Mouse (Mus musculus) Patski (cell line): ENCODE measurements around the gene Crtc1. TPM values are rescaled to one million over a fixed set of nuclear protein-coding genes. Genes with fewer than 3 reads are reported as not detected.

Source experiments
- ATAC-seq: fragments of 100-300 bp; one replicate; pipeline ENCODE4 v1.8.0; 2021
- CTCF ChIA-PET: fragments of 350-600 bp; sonication (Branson Sonifier 250); formaldehyde crosslinking; loops from one replicate; lab custom pipeline; 2022; ENCODE audit warnings: inconsistent platforms; lab: Charles Lee
- POLR2A ChIA-PET: fragments of 350-600 bp; sonication (Branson Sonifier 250); formaldehyde crosslinking; loops from one replicate; lab custom pipeline; 2022; ENCODE audit warnings: antibody characterized with exemption, inconsistent platforms; lab: Charles Lee
- DNase-seq: peaks from one replicate; pipeline ENCODE4 v3.0.0-alpha.2; 2011; ENCODE audit warnings: low read depth, low spot score
- H3K27me3 ChIP-seq: fragments of 371-371 bp; one replicate; pipeline ENCODE4 v1.5.1; 2021
- CTCF ChIP-seq: fragments of 100-300 bp; IDR thresholded peaks from one replicate; pipeline ENCODE4 v1.5.1; 2021
- in situ Hi-C: fragments of 300-500 bp; cut with MboI; formaldehyde crosslinking; loops from 3 replicates; pipeline ENCODE4 v1.11.1; 2018; ENCODE audit warnings: low pct_unique_long_range_greater_than_20kb, mixed read lengths
- polyA plus RNA-seq: library from polyadenylated mRNA; unstranded; gene quantifications from one replicate; pipeline ENCODE4 v1.2.3, GENCODE M21; 2021

The Crtc1 gene
- polyA plus RNA-seq, 1 experiment from 2014 or later: 12.0 TPM

DNA sequence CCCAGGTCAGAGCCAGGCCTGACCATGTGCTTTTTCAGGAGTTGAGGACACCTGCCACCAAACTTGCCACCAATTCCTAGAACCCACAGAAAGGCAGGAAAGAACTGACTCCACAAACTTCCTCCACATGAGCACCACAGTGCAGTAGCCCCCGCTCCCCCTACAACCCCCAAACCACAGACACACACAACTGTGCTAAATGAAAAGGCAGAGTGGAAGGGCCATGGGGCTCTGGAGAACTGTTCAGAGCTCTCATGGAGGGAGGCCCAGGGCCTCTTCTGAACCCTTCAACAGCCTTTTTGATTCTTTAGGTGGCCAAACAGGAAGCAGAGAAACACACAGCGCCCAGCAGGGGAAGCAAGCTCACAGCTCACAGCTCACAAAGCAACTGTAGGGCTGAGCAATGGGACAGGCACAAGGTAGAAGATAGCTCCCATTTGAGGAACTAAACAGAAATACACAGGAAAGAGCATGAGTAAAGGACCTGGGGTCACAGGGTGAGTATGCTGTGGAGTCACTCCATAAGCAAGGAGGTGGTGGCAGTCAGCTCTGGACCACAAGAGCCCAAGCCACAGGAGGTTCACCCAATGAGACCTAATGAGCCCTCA is 13.0 kb downstream of the Crtc1 start:
- H3K27me3 ChIP-seq: no peaks in the 10 kb centered on the region
- DNase-seq (no peak), ATAC-seq (no peak)
- no peak for TF ChIP-seq CTCF
- CTCF ChIA-PET: interaction anchor here (1.0 to 1.4 kb wide), 3 partner anchors 9 to 77 kb away, joined by 3 read pairs; no protein-coding TSS in a partner anchor
- in situ Hi-C loops: no loop called here
- POLR2A ChIA-PET: interaction anchor here (0.6 kb wide), 1 partner anchor 22 kb away, joined by 5 read pairs; no protein-coding TSS in a partner anchor

DNA sequence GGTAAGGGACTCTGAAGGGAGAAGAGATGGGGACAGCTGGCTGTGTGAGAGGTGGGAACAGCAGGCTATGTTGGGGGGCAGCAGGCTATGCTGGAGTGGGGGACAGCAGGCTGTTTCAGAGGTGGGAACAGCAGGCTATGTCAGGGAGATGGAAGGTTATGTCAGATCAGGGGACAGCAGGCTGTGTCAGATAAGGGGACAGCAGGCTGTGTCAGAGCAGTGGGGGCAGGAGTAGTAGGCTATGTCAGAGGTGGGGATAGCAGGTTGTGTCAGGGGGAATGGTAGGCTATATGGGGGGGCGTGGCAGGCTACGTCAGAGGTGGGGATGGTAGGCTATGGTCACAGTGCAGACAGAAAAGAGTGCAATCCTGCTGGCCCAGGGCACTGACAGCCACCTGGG is 16.7 kb downstream of the Crtc1 start:
- DNase-seq: no peak
- ChIA-PET CTCF (interaction anchor here (0.7 kb wide), 1 partner anchor 75 kb away, joined by 3 read pairs; no protein-coding TSS in a partner anchor), POLR2A (no interaction called here)
- no peaks in the 10 kb centered on the region for H3K27me3 ChIP-seq
- no peak for ATAC-seq
- TF ChIP-seq CTCF: no peak
- in situ Hi-C loops: no loop called here

- CTCF ChIA-PET: no interaction called here
- ATAC-seq: no peak
- no peaks in the 10 kb centered on the region for H3K27me3 ChIP-seq
- DNase-seq: no peak
- POLR2A ChIA-PET: interaction anchor here (0.9 kb wide), 1 partner anchor 10 kb away, joined by 3 read pairs; no protein-coding TSS in a partner anchor
- no peak for TF ChIP-seq CTCF
- in situ Hi-C loops: no loop called here
Measured at GRCm38 (mm10) chr8:70421349-70422104, 17.9 kb downstream of the Crtc1 start.

DNA sequence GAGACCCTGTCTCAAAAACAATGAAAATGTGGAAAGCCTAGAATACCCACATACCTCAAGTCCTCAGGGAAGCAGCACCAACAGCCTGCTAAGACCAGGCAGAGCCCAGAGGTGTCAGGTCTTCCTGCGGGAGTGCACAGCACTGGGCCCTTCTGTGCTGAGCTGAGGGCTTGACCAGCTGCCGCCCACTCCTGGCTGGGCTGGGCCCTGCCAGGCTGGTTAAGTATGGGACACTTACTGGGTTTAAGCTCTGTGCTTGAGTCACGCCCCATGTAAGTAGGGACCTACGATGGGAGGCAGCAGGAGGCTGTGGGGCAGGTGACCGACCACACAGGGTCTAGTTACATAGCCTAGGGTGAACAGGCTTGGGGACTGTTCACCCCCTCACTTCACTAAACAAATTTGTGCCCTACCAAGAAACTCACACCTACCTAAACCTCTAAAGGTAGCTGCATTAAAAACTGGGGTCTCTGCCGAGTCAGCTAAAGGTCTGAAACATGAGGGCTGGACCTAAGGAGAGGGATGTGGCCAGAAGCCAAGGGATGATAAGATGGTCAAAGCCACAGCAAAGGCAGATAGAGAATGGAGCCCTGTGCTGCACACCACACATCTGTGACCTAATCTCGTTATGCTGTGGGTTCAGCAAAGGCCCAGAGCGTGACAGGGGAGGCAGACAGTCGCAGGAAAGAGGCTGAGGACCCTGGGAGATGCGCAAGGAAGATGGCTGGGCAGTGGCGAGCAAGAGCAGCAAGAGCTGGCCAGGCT is 19.3 kb downstream of the Crtc1 start:
- in situ Hi-C loops: no loop called here
- CTCF ChIA-PET: interaction anchor here (0.9 to 1.5 kb wide), 3 partner anchors 16 to 85 kb away, joined by 3 to 4 read pairs (median 3); no protein-coding TSS in a partner anchor
- DNase-seq (no peak), ATAC-seq (no peak)
- TF ChIP-seq CTCF: no peak
- H3K27me3 ChIP-seq: no peaks in the 10 kb centered on the region
- POLR2A ChIA-PET: no interaction called here

- DNase-seq (no peak), ATAC-seq (no peak)
- in situ Hi-C loops: no loop called here
- no peak for TF ChIP-seq CTCF
- POLR2A ChIA-PET: interaction anchor here (0.6 kb wide), 1 partner anchor 68 kb away, joined by 3 read pairs; no protein-coding TSS in a partner anchor
- no peaks in the 10 kb centered on the region for H3K27me3 ChIP-seq
- CTCF ChIA-PET: interaction anchor here (0.7 to 1.5 kb wide), 3 partner anchors 15 to 85 kb away, joined by 3 read pairs; no protein-coding TSS in a partner anchor
Measured at GRCm38 (mm10) chr8:70418954-70419353, 20.4 kb downstream of the Crtc1 start.

DNA sequence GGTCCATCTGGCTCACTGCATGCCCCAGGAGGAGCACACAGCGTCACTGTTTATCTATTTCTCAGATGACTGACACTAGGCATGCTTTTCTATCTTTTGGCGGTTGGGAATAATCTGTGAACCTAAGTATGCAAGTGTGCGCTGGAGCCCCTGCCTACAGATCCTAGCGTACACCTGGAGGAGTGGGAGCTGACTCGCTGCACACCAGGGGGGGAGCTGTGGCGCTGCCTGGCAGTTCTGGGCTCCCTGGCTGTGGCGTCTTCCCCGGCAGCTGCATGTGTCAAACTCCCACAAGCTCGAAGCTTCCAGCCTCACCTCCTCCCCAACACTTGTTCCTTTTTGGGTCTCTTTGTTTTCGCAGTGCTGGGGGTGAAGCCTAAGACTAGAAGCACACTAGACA is 21.5 kb downstream of the Crtc1 start:
- CTCF ChIA-PET: no interaction called here

DNA sequence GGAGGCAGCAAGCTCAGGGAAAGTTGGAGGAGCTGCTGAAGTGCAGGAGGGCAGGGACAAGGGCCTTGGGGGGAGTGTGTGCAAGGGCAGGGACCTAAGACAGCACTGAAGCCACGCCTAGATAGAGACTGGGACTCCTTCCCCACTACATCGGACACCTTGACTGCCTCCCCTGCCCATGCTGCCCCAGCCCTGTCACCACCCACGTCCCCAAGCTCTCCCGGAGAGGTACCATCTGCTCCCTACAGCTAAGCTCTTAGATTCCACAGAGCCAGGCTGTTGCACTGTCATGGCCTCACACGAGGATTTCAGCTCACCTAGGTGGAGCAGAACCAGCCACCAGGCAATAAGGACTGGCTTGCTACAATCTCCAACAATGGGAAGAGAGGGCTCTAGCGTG is 22.4 kb downstream of the Crtc1 start:
- in situ Hi-C loops: no loop called here
- DNase-seq: no peak
- ChIA-PET POLR2A (interaction anchor here (0.6 to 1.1 kb wide), 2 partner anchors 10 to 133 kb away, joined by 3 to 6 read pairs; no protein-coding TSS in a partner anchor), CTCF (interaction anchor here (1.0 to 2.0 kb wide), 2 partner anchors 10 to 87 kb away, joined by 3 to 18 read pairs; no protein-coding TSS in a partner anchor)
- H3K27me3 ChIP-seq: no peaks in the 10 kb centered on the region
- TF ChIP-seq CTCF: no peak
- no peak for ATAC-seq

More for the DNA sequence above, 21.5 kb downstream of the Crtc1 start:
- ATAC-seq (no peak), DNase-seq (no peak)
- POLR2A ChIA-PET: no interaction called here
- in situ Hi-C loops: no loop called here
- TF ChIP-seq CTCF: no peak
- no peaks in the 10 kb centered on the region for H3K27me3 ChIP-seq

DNA sequence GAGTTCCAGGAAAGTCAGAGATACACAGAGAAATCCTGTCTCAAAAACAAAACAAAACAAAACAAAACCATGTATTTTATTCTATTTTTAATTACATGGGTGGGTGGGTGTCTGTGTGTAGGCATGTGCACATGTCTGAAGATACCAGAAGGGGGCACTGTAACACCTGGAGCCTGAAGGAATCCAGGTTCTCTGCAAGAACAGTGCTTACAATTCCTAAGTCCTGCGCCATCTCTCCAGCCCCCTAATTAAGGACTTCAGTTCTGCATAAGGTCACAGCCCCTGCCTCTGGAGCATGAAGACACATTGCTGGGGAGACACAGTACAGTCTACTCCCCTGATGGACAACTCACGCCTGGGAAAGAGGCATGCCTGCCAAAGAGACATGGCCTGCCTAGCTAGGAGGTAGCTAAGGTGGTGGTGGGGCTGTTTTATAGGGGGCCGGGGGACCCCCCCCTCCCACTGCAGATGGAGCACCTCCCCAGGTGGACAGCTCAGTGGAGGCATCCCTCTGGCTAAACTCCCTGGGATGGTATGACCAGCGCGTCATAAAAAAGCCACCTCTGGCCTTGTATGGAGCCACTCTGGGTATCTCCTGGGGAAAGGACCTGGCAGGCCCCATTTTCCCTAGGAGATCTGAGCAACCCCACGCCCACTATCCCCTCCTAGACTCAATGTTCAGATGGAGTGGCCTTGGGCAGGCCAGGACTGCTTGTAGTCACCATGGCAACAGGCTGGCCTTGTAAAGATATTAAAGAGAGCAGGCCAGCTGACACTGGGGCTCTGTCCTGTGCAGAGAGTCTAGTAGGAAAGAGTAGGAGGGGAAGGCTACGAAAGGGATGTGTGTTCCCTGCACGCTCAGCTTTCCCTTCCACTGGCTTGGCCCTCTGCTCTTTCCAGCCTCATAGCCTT is 23.6 kb downstream of the Crtc1 start:
- DNase-seq: no peak

DNA sequence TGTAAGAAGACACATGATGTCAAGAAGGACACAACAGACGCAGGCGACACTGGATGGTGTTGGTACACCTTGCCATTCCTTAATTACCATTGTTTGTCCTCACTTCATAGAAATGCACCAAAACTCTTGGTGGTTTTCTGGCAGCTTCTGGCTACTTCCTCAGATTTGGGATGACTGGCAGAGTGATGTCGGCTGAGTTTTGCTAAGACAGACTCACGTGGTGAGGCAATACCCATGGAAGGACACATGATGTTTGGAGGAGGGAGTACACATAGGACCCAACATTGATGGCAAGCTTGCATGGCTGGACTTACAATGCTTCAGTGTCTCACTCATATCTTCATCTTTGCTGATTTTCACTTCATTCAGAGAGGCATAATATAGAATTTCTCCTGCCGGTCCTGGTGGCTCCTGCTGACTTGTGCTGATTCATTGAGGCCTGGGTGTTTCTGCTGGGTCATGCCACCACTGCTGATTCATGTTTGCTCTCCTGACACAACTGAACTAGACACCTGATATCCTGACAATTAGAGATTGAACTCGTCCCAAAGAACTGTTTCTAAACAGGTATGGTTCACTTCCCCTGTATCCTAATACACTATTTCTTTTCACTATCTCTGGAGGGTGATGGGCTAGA is 25.0 kb downstream of the Crtc1 start:
- POLR2A ChIA-PET: no interaction called here
- in situ Hi-C loops: loop anchor here (5.0 kb wide), 1 partner anchor 88 kb away; no protein-coding TSS in a partner anchor
- no peak for DNase-seq
- TF ChIP-seq CTCF: no peak
- ATAC-seq: no peak
- CTCF ChIA-PET: no interaction called here
- no peaks in the 10 kb centered on the region for H3K27me3 ChIP-seq

More for the DNA sequence above, 23.6 kb downstream of the Crtc1 start:
- POLR2A ChIA-PET: interaction anchor here (0.6 to 1.1 kb wide), 3 partner anchors 9 to 134 kb away, joined by 3 to 6 read pairs (median 3); no protein-coding TSS in a partner anchor
- no peaks in the 10 kb centered on the region for H3K27me3 ChIP-seq
- CTCF ChIA-PET: interaction anchor here (1.0 to 2.0 kb wide), 3 partner anchors 19 to 88 kb away, joined by 3 to 18 read pairs (median 3); no protein-coding TSS in a partner anchor
- ATAC-seq: no peak
- in situ Hi-C loops: no loop called here
- no peak for TF ChIP-seq CTCF
